Mouse (Mus musculus) heart, embryonic 10.5 days (tissue): ENCODE results near the gene H1fnt. TPM values are rescaled to one million over a fixed set of nuclear protein-coding genes. Genes with fewer than 3 reads are reported as not detected.

Experiments used
- DNase-seq: peaks from one replicate; pipeline ENCODE4 v3.0.0-alpha.2; 2017; ENCODE audit warnings: low spot score
- H3K27ac ChIP-seq: fragments of 300-500 bp; sonication (generic); 2 replicates; pipeline ENCODE4 v1.5.1; 2016; ENCODE audit warnings: mild to moderate bottlenecking
- H3K27me3 ChIP-seq: fragments of 300-500 bp; sonication (generic); 2 replicates; pipeline ENCODE4 v1.6.1; 2016; ENCODE audit warnings: mild to moderate bottlenecking; ENCODE audit not compliant: poor library complexity, insufficient read depth, severe bottlenecking
- H3K36me3 ChIP-seq: fragments of 300-500 bp; sonication (generic); 2 replicates; pipeline ENCODE4 v1.6.1; 2016; ENCODE audit warnings: mild to moderate bottlenecking, moderate library complexity
- H3K4me1 ChIP-seq: fragments of 300-500 bp; sonication (generic); 2 replicates; pipeline ENCODE4 v1.6.1; 2016; ENCODE audit warnings: mild to moderate bottlenecking
- H3K4me3 ChIP-seq: fragments of 300-500 bp; sonication (generic); 2 replicates; pipeline ENCODE4 v1.5.1; 2016; ENCODE audit warnings: mild to moderate bottlenecking, moderate library complexity
- H3K9me3 ChIP-seq: fragments of 300-500 bp; sonication (generic); 2 replicates; pipeline ENCODE4 v1.6.1; 2016; ENCODE audit warnings: mild to moderate bottlenecking, moderate library complexity
- WGBS: fragments of 180-500 bp; shearing (Covaris S2); methylation state at CpG from one replicate; pipeline ENCODE4 v1.1.7; 2016; 5-methylcytosine and 5-hydroxymethylcytosine counted together
- polyA plus RNA-seq: library from polyadenylated mRNA; unstranded; fragments of >200 nt; fragmentation: Nextera tagmentation; extraction: Ambion mirVana; gene quantifications from 2 replicates; pipeline ENCODE4 v1.2.1, GENCODE M21; 2016

Gene H1fnt
- polyA plus RNA-seq, 1 experiment from 2014 or later: not detected

- H3K4me3 ChIP-seq: no peak overlapping the region
- no peaks in the 10 kb centered on the region for H3K27me3 ChIP-seq
- no peaks in the 10 kb centered on the region for H3K36me3 ChIP-seq
- DNase-seq: no peak
- no peaks in the 10 kb centered on the region for H3K9me3 ChIP-seq
- 0 out of 2 replicates have a peak, but pooled peaks cover 2% of the 10 kb centered on the region for H3K4me1 ChIP-seq
- 70% methylated on average over 5 of the region's 5 CpGs for WGBS
- no peak overlapping the region for H3K27ac ChIP-seq
These were observed 43.0 kb downstream of the H1fnt start for GRCm38 (mm10) chr15:98214130-98214529.

GRCm38 (mm10) chr15:98213336-98213870 is 43.7 kb downstream of the H1fnt start:
- Histone ChIP-seq H3K27me3 (no peaks in the 10 kb centered on the region), H3K27ac (no peak overlapping the region), H3K36me3 (no peaks in the 10 kb centered on the region), H3K4me3 (no peak overlapping the region), H3K9me3 (no peaks in the 10 kb centered on the region), H3K4me1 (0 out of 2 replicates have a peak, but pooled peaks cover 2% of the 10 kb centered on the region)
- no peak for DNase-seq
- 69% methylated on average over 5 of the region's 5 CpGs for WGBS

GRCm38 (mm10) chr15:98209676-98210075 is 47.4 kb downstream of the H1fnt start:
- H3K4me1 ChIP-seq: 0 out of 2 replicates have a peak, but pooled peaks cover 2% of the 10 kb centered on the region
- DNase-seq: no peak
- H3K27ac ChIP-seq: no peak overlapping the region
- no peaks in the 10 kb centered on the region for H3K27me3 ChIP-seq
- no peak overlapping the region for H3K4me3 ChIP-seq
- H3K9me3 ChIP-seq: no peaks in the 10 kb centered on the region
- H3K36me3 ChIP-seq: no peaks in the 10 kb centered on the region
- 77% methylated on average over 7 of the region's 7 CpGs for WGBS

Other genes with a start within 250 kb of the H1fnt start
- 47.1 and 67.5 TPM in 2 replicates for gene Pfkm, start 164.7 kb downstream of the H1fnt start, polyA plus RNA-seq
- gene Senp1, start 163.5 kb downstream of the H1fnt start, polyA plus RNA-seq: 26.8 and 30.5 TPM in 2 replicates
- 54.9 and 77.1 TPM in 2 replicates for gene Asb8, start 91.7 kb downstream of the H1fnt start, polyA plus RNA-seq
- 0.58 and 0.85 TPM in 2 replicates for gene Ccdc184, start 90.1 kb downstream of the H1fnt start, polyA plus RNA-seq
- not detected in 2 replicates for gene Olfr288, start 61.8 kb downstream of the H1fnt start, polyA plus RNA-seq
- not detected in 2 replicates for gene Gm44579, start 36.3 kb downstream of the H1fnt start, polyA plus RNA-seq
- 0.18 TPM in 1 of 2 replicates, not detected in the other for gene Olfr287, start 36.2 kb downstream of the H1fnt start, polyA plus RNA-seq
- not detected in 2 replicates for gene Olfr286, start 22.8 kb downstream of the H1fnt start, polyA plus RNA-seq
- 1.1 and 1.4 TPM in 2 replicates for gene Zfp641, start 38.9 kb upstream of the H1fnt start, polyA plus RNA-seq
- gene Olfr285, start 60.1 kb upstream of the H1fnt start, polyA plus RNA-seq: not detected in 2 replicates
- not detected in 2 replicates for gene Olfr284, start 83.7 kb upstream of the H1fnt start, polyA plus RNA-seq
- not detected in 2 replicates for gene Olfr283, start 123.7 kb upstream of the H1fnt start, polyA plus RNA-seq
- gene Olfr282, start 173.9 kb upstream of the H1fnt start, polyA plus RNA-seq: not detected in 2 replicates
- gene Olfr281, start 195.3 kb upstream of the H1fnt start, polyA plus RNA-seq: not detected in 2 replicates
- gene OR5BS1P, start 212.6 kb upstream of the H1fnt start, polyA plus RNA-seq: not detected in 2 replicates
- gene Lalba, start 225.4 kb upstream of the H1fnt start, polyA plus RNA-seq: not detected in 2 replicates
- not detected in 2 replicates for gene Olfr279, start 235.1 kb upstream of the H1fnt start, polyA plus RNA-seq